Mouse (Mus musculus): ENCODE results near the gene Spred3.
A peak's percentile ranks its signal among the peaks of the same experiment; 100 is the strongest.

Gene Spred3

DNA sequence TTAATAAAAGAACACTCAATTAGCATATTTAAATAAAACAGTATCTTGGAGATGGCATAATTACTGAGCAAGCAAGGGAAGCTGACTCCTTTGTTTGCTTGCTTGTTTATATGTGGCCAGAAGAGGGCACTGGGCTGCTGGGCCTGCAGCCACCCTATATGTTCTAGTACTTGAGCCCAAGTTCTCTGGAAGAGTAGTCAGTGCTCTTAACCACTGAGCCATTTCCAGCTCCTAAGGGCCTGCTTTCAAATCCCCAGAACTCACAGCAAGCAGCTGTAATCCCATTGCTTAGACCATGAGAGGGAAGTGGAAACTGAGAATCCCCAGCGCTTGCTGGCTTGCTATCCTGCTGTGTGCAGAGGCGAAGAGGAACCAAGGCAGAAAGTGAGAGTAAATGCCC lies 41.5 kb downstream of the Spred3 start:
- no peak for DNase-seq (ENCODE audit: low read depth, low spot score)

DNA sequence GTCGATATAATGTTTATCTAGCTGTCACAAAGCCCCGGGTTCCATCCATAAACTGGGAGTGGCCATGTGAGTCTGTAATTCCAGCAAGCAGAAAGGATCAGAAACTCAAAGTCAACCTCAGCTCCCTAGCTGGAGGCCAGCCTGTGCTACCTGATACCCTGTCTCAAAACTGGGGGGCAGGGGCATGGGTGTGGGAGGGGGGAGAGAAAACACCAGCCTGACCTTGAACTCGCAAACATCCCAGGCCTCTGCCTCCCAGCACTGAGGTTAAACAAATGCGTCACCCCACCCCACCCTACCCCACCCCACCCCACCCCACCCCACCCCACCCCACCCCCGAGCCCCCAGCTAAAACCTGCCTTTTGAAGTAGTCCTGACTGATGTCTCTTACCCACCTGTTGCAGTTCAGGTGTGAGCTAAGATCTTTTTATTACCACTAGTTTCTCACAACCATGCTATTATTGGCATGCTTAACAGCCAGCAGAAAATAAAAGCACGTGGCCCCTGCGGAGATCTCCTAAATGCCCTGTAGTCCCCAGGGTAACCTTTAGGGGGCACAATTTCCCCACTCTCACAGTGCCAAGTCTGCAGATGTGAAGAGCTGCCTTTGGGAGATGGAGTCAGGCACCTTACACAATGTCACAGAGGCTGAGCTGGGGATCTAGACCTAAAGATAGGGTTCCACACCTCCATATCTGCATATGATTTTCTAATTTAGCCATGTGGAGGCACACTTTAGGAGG lies 43.9 kb downstream of the Spred3 start:
- DNase-seq (ENCODE audit: low read depth, low spot score) = peak; percentile 43

DNA sequence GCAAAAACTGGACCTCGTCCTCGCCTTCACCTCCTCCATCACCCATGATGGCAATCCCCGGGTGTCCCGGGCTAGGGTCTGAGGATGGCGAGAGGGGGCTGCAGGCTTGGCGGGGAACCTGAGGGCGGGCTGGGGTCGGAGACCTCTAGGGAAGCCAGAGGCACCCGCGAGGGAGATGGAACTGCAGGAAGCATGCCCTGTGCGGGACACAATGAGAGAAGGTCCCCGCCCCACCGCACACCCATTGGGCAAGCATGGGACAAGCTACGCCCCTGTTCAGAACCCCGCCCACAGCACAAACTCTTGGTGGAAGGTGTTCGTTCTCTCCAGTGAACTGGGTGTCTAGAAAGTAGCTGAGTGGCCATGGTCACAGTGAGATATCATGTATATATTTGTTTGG lies 45.2 kb downstream of the Spred3 start, which contains the start of gene Ryr1:
Gene Ryr1, minus strand, starts transcription at position 210 of the 400 bp plus-strand sequence.
- DNase-seq (ENCODE audit: low read depth, low spot score) = no peak

DNA sequence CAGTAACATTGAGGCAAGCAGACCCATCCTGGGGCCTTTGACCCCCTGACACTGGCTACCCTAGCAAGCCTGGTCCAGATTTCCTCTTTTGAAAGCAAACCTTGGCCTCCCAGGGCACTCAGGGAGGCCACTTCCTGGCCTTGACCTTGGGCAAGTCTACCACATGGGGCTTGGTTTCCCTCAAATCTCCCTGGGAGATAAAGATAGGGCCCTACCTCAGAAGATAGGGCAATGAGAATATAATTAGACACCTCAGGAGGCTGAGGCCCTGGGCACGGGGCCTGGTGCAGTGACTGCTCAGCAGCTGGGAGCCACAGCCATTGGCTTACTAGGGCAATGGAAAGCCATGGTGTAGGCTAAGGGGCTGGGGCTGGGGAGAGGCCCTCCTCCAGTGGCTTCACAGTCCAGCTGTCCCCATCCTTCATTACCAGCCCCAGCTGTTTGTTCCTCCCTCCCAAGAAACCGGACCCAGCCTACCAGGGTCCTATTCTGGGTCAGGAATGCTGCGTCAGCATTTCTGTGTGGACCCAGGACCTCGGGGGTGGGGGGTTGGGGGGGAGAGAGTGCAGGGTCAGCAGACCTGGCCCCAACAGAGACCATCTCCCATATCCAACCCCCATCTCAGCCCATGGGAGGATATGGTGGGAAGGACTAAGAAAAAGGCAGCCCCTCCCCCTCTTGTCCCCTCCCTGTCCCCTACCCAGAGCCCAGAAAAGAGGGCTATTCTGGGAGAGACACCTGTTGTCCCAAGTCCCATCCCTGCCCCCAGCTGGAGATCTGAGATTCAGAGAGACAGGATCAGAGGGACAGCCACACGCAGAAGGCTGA lies 46.5 kb downstream of the Spred3 start:
- DNase-seq (ENCODE audit: low read depth, low spot score) = no peak

DNA sequence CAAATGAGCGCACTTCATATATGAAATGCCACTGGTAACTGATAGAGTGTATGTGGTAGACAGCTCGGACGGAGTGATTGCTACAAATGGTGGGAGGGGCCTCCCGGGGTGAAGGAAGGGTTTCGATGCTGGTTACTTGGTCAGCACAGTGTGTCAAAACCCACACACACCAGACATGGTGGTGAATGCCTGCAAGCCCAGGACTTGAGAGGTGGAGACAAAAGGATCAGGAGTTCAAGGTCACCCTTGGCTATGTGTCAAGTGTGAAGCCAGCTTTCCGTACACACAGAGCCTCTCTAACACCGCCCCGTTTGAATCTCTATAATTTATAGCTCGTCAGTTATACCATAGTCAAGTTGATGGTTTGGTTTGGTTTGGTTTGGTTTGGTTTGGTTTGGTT lies 47.4 kb downstream of the Spred3 start:
- DNase-seq (ENCODE audit: low read depth, low spot score) = no peak

DNA sequence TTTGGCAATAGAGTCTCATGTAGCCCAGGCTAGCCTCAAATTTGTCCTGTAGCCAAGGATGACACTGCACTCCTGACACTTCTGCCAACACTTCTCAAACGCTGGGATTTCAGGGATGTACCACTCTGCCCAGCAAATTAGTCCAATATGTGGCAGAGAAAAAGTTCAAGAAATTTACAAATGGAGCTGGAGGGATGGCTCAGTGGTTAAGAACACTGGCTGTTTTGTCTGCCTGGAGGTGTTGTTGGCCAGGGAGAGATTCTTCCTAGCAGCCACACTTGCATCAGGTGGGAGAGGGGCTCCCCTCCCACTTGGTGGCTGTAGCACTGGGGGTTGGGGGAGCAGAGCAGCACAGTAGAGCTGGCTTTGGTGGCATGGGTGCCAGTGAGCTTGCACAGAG lies 50.7 kb downstream of the Spred3 start:
- DNase-seq (ENCODE audit: low read depth, low spot score) = no peak

DNA sequence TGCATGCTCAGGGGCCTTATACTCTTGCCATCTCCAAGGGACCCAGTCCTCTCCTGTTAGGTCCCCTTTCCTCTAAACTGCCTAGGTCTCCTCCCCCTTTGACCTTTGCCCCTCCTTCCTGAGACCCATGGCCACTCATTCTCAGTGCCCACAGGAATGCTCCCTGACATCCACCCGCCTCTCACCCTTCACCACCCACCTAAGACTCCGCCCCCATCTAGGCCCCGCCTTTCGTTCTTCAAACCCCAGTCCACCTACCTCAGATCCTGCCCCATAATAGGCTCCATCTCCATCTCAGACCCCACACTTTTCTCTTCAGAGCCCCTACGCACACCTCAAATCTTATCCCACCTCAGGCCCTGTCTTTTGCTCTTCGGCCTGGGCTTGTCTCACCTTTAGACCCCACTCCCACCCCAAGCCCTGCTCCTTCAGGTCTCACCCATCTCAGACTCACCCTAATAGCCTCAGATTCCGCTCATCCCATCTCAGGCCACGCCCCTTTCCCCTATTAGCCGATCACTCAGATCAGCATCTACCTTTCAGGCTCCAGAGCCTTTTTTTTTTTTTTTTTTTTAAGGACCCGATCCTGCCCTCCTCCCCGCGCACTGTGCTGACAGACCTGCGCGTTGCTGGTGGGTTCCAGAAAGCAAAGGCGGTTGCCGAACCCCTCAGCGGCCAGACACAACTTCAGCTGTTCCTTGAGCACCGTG lies 51.9 kb downstream of the Spred3 start:
- no peak for DNase-seq (ENCODE audit: low read depth, low spot score)

DNA sequence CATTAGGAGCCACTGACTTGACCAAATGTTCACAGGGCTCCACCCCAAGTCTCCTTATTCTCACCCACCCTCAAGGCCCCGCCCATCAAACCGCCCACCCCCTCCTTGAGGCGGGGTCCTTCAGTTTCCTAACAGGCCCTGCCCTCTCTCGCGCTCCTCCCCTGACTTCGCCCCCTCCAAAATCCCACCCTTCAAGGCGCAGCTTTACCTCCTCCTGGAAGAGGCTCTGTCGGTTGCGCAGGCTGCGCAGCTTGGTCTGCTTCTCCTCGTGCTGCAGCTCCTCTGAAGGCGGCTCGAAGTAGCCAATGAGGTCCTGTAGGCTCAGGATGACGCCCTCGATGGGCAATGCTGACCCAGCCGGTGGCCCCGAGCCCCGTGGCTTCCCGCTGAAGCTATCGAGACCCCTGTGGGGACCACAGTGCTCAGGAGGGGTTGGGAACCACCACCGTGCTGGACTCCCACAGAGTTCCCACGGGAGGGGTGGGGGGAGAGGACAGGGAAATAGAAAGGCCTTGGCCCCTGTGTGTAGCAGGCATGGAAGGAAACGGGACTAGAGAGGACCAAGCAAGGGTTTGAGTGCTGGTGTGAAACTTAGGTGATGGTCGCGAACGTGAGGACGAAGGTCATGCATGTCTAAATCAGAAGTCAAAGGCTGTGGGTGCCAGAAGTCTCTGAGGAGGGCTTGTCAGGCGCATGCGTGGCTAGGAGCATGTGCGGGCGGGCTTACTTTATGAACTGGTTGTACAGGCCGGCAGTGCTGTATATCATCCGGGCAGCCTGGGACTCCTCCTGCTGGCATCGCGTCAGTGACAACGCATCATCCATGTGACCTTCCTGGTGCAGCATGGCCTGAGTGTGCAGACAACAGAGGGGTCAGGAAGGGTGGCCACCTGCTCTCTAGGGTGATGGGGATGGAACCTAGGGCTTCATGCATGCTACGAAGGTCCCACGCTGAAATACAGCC lies 60.9 kb downstream of the Spred3 start:
- no peak for DNase-seq (ENCODE audit: low read depth, low spot score)

Data from retina, postnatal 7 days (tissue).